Mouse (Mus musculus) thymus, postnatal 25 days (tissue): ENCODE measurements around the gene Defb38.

Experiments used
- DNase-seq: peaks from one replicate; pipeline ENCODE4 v3.0.0; 2022

Gene Defb38

DNA sequence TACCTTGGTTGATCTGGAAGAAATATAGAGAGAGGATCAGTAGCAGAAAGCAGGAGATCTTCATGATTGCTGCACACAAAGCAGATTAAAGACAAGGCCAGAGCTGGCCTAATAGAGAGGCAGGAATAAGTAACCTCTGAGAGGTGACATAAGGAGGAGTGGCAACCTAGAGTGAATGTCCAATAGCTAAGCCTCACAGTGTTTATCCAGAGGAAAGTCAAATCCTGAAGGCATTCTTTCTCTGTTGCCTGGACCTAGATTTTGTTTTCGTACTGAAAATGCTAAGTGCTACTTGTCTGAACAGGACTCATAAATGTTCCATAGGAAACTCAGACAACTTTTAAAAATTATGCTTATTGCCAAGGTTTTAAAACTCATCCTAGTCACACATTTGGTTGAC is at the start of gene Defb38:
Gene Defb38 (minus strand): TSS at position 101 of the 400 bp plus-strand sequence.
- DNase-seq: no peak

DNA sequence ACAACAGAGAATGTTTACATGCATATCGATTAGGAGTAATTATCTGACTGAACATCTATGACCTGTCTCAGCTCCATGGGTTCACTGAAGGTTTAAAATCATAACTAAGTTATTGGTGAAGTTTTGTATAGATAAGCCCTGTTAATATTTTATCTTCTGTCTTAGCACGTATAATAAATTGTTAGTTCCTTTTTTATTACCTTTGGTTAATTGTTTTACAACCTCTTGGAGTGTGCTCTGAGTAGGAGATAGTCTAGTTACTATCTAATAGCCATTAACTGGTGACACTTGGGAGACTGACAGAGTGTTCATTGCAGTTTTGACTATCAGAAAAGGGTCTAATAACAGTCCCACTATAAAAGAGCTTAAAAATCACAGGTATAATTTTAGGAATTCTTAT is 39.6 kb upstream of the Defb38 start:
- DNase-seq: no peak

DNA sequence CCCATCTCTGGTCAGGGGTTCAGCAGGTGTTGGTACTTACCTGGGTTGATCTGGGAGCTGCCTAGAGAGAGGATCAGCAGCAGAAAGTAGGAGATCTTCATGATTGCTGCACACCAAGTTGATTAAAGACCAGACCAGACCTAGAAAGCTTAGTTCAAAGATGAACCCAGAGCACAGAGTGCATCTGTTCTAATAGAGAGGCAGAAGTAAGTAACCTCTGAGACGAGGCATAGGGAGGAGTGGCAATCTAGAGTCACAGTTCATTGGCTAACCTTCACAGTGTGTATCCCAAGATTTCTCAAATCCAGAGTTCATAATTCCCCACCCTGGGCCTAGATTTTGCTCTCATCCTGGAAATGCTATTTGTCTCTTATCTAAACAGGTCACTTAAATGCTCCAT is 38.3 kb upstream of the Defb38 start, which contains the start of gene Defb39:
Gene Defb39 (minus strand): TSS at position 101 of the 400 bp plus-strand sequence.
- DNase-seq: no peak

DNA sequence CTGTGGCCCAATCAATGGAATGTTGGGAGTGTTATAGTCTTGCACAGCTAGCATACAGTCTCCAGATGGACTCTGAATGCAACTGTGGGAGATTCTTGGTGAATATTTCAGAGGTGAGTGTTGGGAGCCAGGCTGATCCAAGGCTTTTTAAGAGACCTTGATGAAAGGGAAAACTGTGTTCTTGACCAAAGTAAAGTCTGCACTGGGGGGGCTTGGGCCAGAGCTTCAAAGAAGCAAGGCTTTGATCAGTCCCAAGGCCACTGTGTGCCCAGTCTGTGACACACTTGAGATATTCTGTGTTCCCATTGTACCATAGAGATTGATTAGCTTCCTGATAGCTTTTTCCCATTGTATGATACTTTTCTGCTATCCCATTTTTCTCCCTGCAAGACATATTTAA is 36.5 kb upstream of the Defb38 start:
- DNase-seq: no peak

DNA sequence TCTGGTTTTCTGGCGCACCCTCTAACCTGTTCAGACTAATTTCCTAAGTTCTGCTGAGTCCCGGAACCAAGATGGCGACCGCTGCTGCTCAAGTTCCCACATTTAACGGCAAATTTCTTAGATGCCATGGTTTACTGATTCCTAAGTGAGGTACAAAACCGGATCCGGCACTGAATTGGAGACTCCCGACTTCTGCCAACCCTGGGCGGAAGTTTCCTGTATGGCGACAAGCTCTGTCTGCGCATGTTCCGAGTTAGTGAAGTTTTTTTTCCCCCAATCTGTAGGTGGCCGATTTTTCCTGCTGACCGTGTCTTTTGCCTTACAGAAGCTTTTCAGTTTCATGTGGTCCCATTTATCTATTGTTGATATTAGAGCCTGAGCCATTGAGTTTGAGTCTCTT is 18.9 kb upstream of the Defb38 start:
- DNase-seq: no peak
